ENCODE assay signal across 13 mouse cellular contexts in the genomic region with DNA sequence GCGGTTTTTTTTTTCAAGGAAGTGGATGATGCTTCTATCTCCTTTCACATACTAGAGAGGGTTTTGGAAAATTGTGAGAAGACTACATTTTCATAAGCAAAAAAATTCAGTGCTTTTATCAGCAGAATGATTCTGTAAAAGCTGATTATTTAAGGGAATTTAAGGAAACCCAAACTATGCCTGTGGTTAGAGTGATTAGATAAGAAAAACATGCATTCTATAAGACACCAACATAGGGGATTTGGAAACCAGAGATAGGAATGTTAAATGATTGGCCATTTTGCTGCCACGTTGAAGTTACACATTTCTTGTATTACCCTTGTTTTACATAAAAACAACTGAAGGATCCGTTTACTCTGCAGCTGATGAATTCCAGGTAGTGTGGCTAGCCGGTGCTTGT. TPM values are rescaled to one million over a fixed set of nuclear protein-coding genes. Genes with fewer than 3 reads are reported as not detected.
DNase-seq lines count a peak whose midpoint lies in the region; ATAC-seq and TF ChIP-seq lines count a peak whose summit lies in the region.
"Had no signal": no experiment of that assay in that cellular context is flagged by ENCODE, and none has a peak within 500 bp of the region (broad histone marks: within the 10 kb centered on the region; RNA-seq: fewer than 3 reads in every experiment).

No protein-coding gene starts in this region.

- H3K4me3 ChIP-seq in kidney, embryonic 14.5 days (ENCODE audit: low read length), result 0 out of 2 replicates have a peak overlapping the region, but pooled peaks have one; percentile 77
- H3K4me3 ChIP-seq in stomach, embryonic 14.5 days (ENCODE audit: low read depth, low read length), result 0 out of 2 replicates have a peak overlapping the region, but pooled peaks have one; percentile 85
- no peak overlapping the region for H3K4me3 ChIP-seq in stomach, postnatal 0 days (ENCODE audit: low read depth, low read length)
- H3K4me3 ChIP-seq in intestine, embryonic 15.5 days (replicated peaks), result no peak overlapping the region

- no peak for DNase-seq in kidney, adult 9 months
- no peak for DNase-seq in stomach, postnatal 0 days (ENCODE audit: low spot score)
- no peak for DNase-seq in c-Kit-positive CD71-positive TER-119-positive erythroid progenitor cells, embryonic 14.5 days (ENCODE audit: low spot score)
- no peak for DNase-seq in MN1 (ENCODE audit: low spot score)
- DNase-seq: adrenal gland, postnatal 25 days; cerebellum, adult 8-10 months; gastrocnemius, postnatal 25 days; kidney, adult 18-20 months; thymus, postnatal 36 days had no signal

- WGBS in kidney, embryonic 14.5 days, result 55% methylated on average over 4 of the region's 4 CpGs
- WGBS in stomach, embryonic 14.5 days, result 42% methylated on average over 4 of the region's 4 CpGs
- 50% methylated on average over 4 of the region's 4 CpGs for WGBS in stomach, postnatal 0 days
- WGBS in intestine, embryonic 15.5 days, result 38% methylated on average over 4 of the region's 4 CpGs

- ATAC-seq in kidney, embryonic 14.5 days (ENCODE audit: low FRiP score, low TSS enrichment), result no peak
- no peak for ATAC-seq in stomach, embryonic 14.5 days (ENCODE audit: insufficient number of reproducible peaks, insufficient read depth, low FRiP score, low read depth)
- ATAC-seq in stomach, postnatal 0 days (ENCODE audit: low FRiP score, low TSS enrichment), result no peak
- no peak for ATAC-seq in intestine, embryonic 15.5 days
- ATAC-seq: Patski had no signal

- TF ChIP-seq CTCF in stomach, postnatal 0 days (IDR thresholded peaks at IDR 0.05; ENCODE audit: low read depth), result no peak

- no peaks in the 10 kb centered on the region for H3K27me3 ChIP-seq in kidney, embryonic 14.5 days (ENCODE audit: control insufficient read depth, insufficient read depth, low read length)
- H3K27me3 ChIP-seq in stomach, embryonic 14.5 days (ENCODE audit: control insufficient read depth, insufficient read depth, low read length), result no peaks in the 10 kb centered on the region
- H3K27me3 ChIP-seq in stomach, postnatal 0 days (ENCODE audit: control insufficient read depth, insufficient read depth, low read length), result no peaks in the 10 kb centered on the region
- no peaks in the 10 kb centered on the region for H3K27me3 ChIP-seq in intestine, embryonic 15.5 days (replicated peaks)
- H3K27me3 ChIP-seq: Patski had no signal

- peak overlapping the region; percentile 50; the same call in 1 of the 2 replicates for H3K4me2 ChIP-seq in kidney, embryonic 14.5 days (replicated peaks; ENCODE audit: low read depth, low read length)
- H3K4me2 ChIP-seq in stomach, embryonic 14.5 days (replicated peaks; ENCODE audit: low read depth, low read length), result peak overlapping the region; percentile 59
- no peak overlapping the region for H3K4me2 ChIP-seq in stomach, postnatal 0 days (replicated peaks; ENCODE audit: low read depth)
- H3K4me2 ChIP-seq in intestine, embryonic 15.5 days (replicated peaks), result peak overlapping the region; percentile 22; the same call in 1 of the 2 replicates

- H3K36me3 ChIP-seq in kidney, embryonic 14.5 days (ENCODE audit: control insufficient read depth, insufficient read depth, low read length), result no peaks in the 10 kb centered on the region
- no peaks in the 10 kb centered on the region for H3K36me3 ChIP-seq in stomach, embryonic 14.5 days (ENCODE audit: control insufficient read depth, insufficient read depth, low read length)
- H3K36me3 ChIP-seq in stomach, postnatal 0 days (ENCODE audit: control insufficient read depth, insufficient read depth, low read length), result no peaks in the 10 kb centered on the region
- no peaks in the 10 kb centered on the region for H3K36me3 ChIP-seq in intestine, embryonic 15.5 days

- H3K27ac ChIP-seq in kidney, embryonic 14.5 days (ENCODE audit: low read depth, low read length), result no peak overlapping the region
- H3K27ac ChIP-seq in stomach, embryonic 14.5 days (ENCODE audit: low read length), result no peak overlapping the region
- H3K27ac ChIP-seq in stomach, postnatal 0 days (replicated peaks), result no peak overlapping the region
- H3K27ac ChIP-seq in intestine, embryonic 15.5 days, result no peak overlapping the region

- peaks cover 22% of the 10 kb centered on the region for H3K4me1 ChIP-seq in kidney, embryonic 14.5 days (ENCODE audit: control insufficient read depth, insufficient read depth, low read length)
- H3K4me1 ChIP-seq in stomach, embryonic 14.5 days (ENCODE audit: control insufficient read depth, insufficient read depth, low read length), result peaks cover 12% of the 10 kb centered on the region
- H3K4me1 ChIP-seq in stomach, postnatal 0 days (replicated peaks; ENCODE audit: control insufficient read depth, insufficient read depth), result peaks cover 3% of the 10 kb centered on the region; the same call in 1 of the 2 replicates
- peaks cover 13% of the 10 kb centered on the region for H3K4me1 ChIP-seq in intestine, embryonic 15.5 days (replicated peaks)

- no peak for TF ChIP-seq EP300 in stomach, postnatal 0 days (optimal IDR thresholded peaks at IDR 0.05)

- H3K9me3 ChIP-seq in kidney, embryonic 14.5 days (ENCODE audit: control insufficient read depth, low read length), result no peaks in the 10 kb centered on the region
- no peaks in the 10 kb centered on the region for H3K9me3 ChIP-seq in stomach, embryonic 14.5 days (ENCODE audit: control insufficient read depth, low read depth, low read length)
- no peaks in the 10 kb centered on the region for H3K9me3 ChIP-seq in stomach, postnatal 0 days (ENCODE audit: control insufficient read depth, low read length)
- H3K9me3 ChIP-seq in intestine, embryonic 15.5 days, result no peaks in the 10 kb centered on the region

- no peak overlapping the region for H3K9ac ChIP-seq in kidney, embryonic 14.5 days (ENCODE audit: low read depth, low read length)
- no peak overlapping the region for H3K9ac ChIP-seq in stomach, embryonic 14.5 days (replicated peaks; ENCODE audit: low read depth, low read length)
- no peak overlapping the region for H3K9ac ChIP-seq in stomach, postnatal 0 days (ENCODE audit: low read length)
- H3K9ac ChIP-seq in intestine, embryonic 15.5 days, result no peak overlapping the region

RNA-seq across cellular contexts. Expression of a gene that starts 2.7 kb away (rescaled TPM):
- 28.0 and 54.7 TPM in 2 replicates for polyA plus RNA-seq in kidney, embryonic 14.5 days (2014; fragmentation: Nextera tagmentation; extraction: Ambion mirVana)
- 41.9 and 47.3 TPM in 2 replicates for polyA plus RNA-seq in stomach, embryonic 14.5 days (2014; fragmentation: Nextera tagmentation; extraction: Ambion mirVana)
- polyA plus RNA-seq in stomach, postnatal 0 days (2015; fragmentation: Nextera tagmentation; extraction: Ambion mirVana), result 10.9 and 11.5 TPM in 2 replicates
- polyA plus RNA-seq in intestine, embryonic 15.5 days (2015; fragmentation: Nextera tagmentation; extraction: Ambion mirVana), result 34.5 and 37.0 TPM in 2 replicates

Comparison
In these comparisons a context has a peak if more than half of its experiments do, and no peak if none do; other contexts are left out.
1. H3K4me3 ChIP-seq: peak in kidney, embryonic 14.5 days (single experiment) and stomach, embryonic 14.5 days (single experiment); none in stomach, postnatal 0 days (single experiment) and intestine, embryonic 15.5 days (single experiment).